22 mouse cellular contexts compared by ENCODE assay signal in genomic region chr10:122016631-122017030, GRCm38 (mm10). TPM values are rescaled to one million over a fixed set of nuclear protein-coding genes. Genes with fewer than 3 reads are reported as not detected.
DNase-seq lines count a peak whose midpoint lies in the region; ATAC-seq and TF ChIP-seq lines count a peak whose summit lies in the region.
"Had no signal": no experiment of that assay in that cellular context is flagged by ENCODE, and none has a peak within 500 bp of the region (broad histone marks: within the 10 kb centered on the region; RNA-seq: fewer than 3 reads in every experiment).

No protein-coding gene starts in this region.

- peak overlapping the region; percentile 40; the same call in 1 of the 2 replicates for H3K27ac ChIP-seq in hindbrain, embryonic 10.5 days
- no peak overlapping the region for H3K27ac ChIP-seq in hindbrain, embryonic 14.5 days
- H3K27ac ChIP-seq in lung, embryonic 15.5 days, result peak overlapping the region; percentile 40; the same call in 1 of the 2 replicates
- H3K27ac ChIP-seq in left cerebral cortex, adult 2 months, result no peak overlapping the region
- H3K27ac ChIP-seq: embryonic facial prominence, embryonic 12.5 days; limb, embryonic 13.5 days had no signal

- H3K9me3 ChIP-seq in hindbrain, embryonic 10.5 days, result no peaks in the 10 kb centered on the region
- no peaks in the 10 kb centered on the region for H3K9me3 ChIP-seq in hindbrain, embryonic 14.5 days (ENCODE audit: control insufficient read depth, low read length)
- H3K9me3 ChIP-seq in lung, embryonic 15.5 days, result no peaks in the 10 kb centered on the region
- H3K9me3 ChIP-seq: embryonic facial prominence, embryonic 12.5 days; limb, embryonic 13.5 days had no signal

- no peaks in the 10 kb centered on the region for H3K27me3 ChIP-seq in hindbrain, embryonic 10.5 days (ENCODE audit: insufficient read depth, poor library complexity, severe bottlenecking)
- H3K27me3 ChIP-seq in hindbrain, embryonic 14.5 days (ENCODE audit: control insufficient read depth, insufficient read depth, low read length), result no peaks in the 10 kb centered on the region
- no peaks in the 10 kb centered on the region for H3K27me3 ChIP-seq in lung, embryonic 15.5 days
- H3K27me3 ChIP-seq: embryonic facial prominence, embryonic 12.5 days; limb, embryonic 13.5 days had no signal

- H3K4me2 ChIP-seq in hindbrain, embryonic 14.5 days (replicated peaks), result no peak overlapping the region
- no peak overlapping the region for H3K4me2 ChIP-seq in lung, embryonic 15.5 days
- H3K4me2 ChIP-seq: embryonic facial prominence, embryonic 12.5 days; limb, embryonic 13.5 days had no signal

- ATAC-seq in hindbrain, embryonic 14.5 days (ENCODE audit: low FRiP score), result no peak
- ATAC-seq in lung, embryonic 15.5 days (ENCODE audit: borderline replicate concordance, extremely low read depth, low FRiP score, low TSS enrichment), result no peak
- ATAC-seq: activated CD4-positive, CD25-positive, alpha-beta regulatory T cell, adult 4 months; forebrain, embryonic 14.5 days; midbrain, embryonic 16.5 days had no signal

- H3K36me3 ChIP-seq in hindbrain, embryonic 10.5 days, result peaks cover 6% of the 10 kb centered on the region; the same call in 1 of the 2 replicates
- no peaks in the 10 kb centered on the region for H3K36me3 ChIP-seq in hindbrain, embryonic 14.5 days (replicated peaks; ENCODE audit: control insufficient read depth, insufficient read depth)
- H3K36me3 ChIP-seq in lung, embryonic 15.5 days, result no peaks in the 10 kb centered on the region
- H3K36me3 ChIP-seq: embryonic facial prominence, embryonic 12.5 days; limb, embryonic 13.5 days had no signal

- H3K4me3 ChIP-seq in hindbrain, embryonic 10.5 days, result no peak overlapping the region
- H3K4me3 ChIP-seq in hindbrain, embryonic 14.5 days (replicated peaks; ENCODE audit: low read length), result no peak overlapping the region
- H3K4me3 ChIP-seq in lung, embryonic 15.5 days, result no peak overlapping the region
- H3K4me3 ChIP-seq in left cerebral cortex, adult 2 months, result no peak overlapping the region
- H3K4me3 ChIP-seq: embryonic facial prominence, embryonic 12.5 days; erythroblast, embryonic 14.5 days; limb, embryonic 13.5 days; megakaryocyte, embryonic 14.5 days had no signal

- WGBS in hindbrain, embryonic 10.5 days, result 86% methylated on average over 3 of the region's 3 CpGs
- WGBS in hindbrain, embryonic 14.5 days, result 83% methylated on average over 3 of the region's 3 CpGs
- WGBS in lung, embryonic 15.5 days, result 70% methylated on average over 3 of the region's 3 CpGs

- H3K4me1 ChIP-seq in hindbrain, embryonic 10.5 days (replicated peaks), result peaks cover 34% of the 10 kb centered on the region
- H3K4me1 ChIP-seq in hindbrain, embryonic 14.5 days (replicated peaks; ENCODE audit: control insufficient read depth, insufficient read depth, low read length), result peaks cover 16% of the 10 kb centered on the region
- peaks cover 44% of the 10 kb centered on the region for H3K4me1 ChIP-seq in lung, embryonic 15.5 days
- H3K4me1 ChIP-seq: megakaryocyte, embryonic 14.5 days had no signal

- no peak for TF ChIP-seq CTCF in left cerebral cortex, adult 2 months (IDR thresholded peaks at IDR 0.05)

- intact Hi-C loops in left cerebral cortex, adult 2 months (cut with DNase I), result no loop called here

- peak; percentile 51 for DNase-seq in adrenal gland, adult 2 months
- no peak for DNase-seq in adrenal gland, adult 18-20 months (ENCODE audit: low spot score in 2 of 2)
- DNase-seq in hindbrain, embryonic 10.5 days (ENCODE audit: low spot score), result no peak
- DNase-seq in hindbrain, embryonic 14.5 days (ENCODE audit: low spot score), result no peak
- DNase-seq in lung, adult 18-20 months, result no peak
- DNase-seq in adrenal gland, postnatal 36 days, result peak; percentile 19 to 45
- DNase-seq in left cerebral cortex, adult 2 months (ENCODE audit: extremely low spot score in 1 of 2, low spot score in 2 of 2), result no peak
- DNase-seq: cerebellum, adult 9-11 months; gastrocnemius, postnatal 14 days; kidney, adult 8-10 months; kidney, postnatal 4 days; layer of hippocampus, adult 9-11 months; right cerebral cortex, postnatal 25 days; thymus, adult 2 months had no signal

- no peak overlapping the region for H3K9ac ChIP-seq in hindbrain, embryonic 14.5 days
- H3K9ac ChIP-seq in lung, embryonic 15.5 days, result no peak overlapping the region
- H3K9ac ChIP-seq: embryonic facial prominence, embryonic 12.5 days; limb, embryonic 13.5 days had no signal

RNA-seq across cellular contexts. Expression of gene Srgap1, which starts 30.5 kb away (rescaled TPM):
- total RNA-seq in adrenal gland, adult 2 months (2021), result 1 to 10 TPM; 1.2 to 2.4 TPM
- polyA plus RNA-seq in adrenal gland, adult 2 months (2012; rRNA removed), result 0.75 and 0.88 TPM in 2 replicates
- total RNA-seq in adrenal gland, adult 18-20 months (2021), result 1 to 10 TPM; 1.3 to 1.5 TPM
- 10.7 and 17.8 TPM in 2 replicates for polyA plus RNA-seq in hindbrain, embryonic 10.5 days (2016; fragmentation: Nextera tagmentation; extraction: Ambion mirVana)
- polyA plus RNA-seq in hindbrain, embryonic 14.5 days (2014; fragmentation: Nextera tagmentation; extraction: Ambion mirVana), result 28.2 and 34.6 TPM in 2 replicates
- polyA plus RNA-seq in lung, embryonic 15.5 days (2015; fragmentation: Nextera tagmentation; extraction: Ambion mirVana), result 9.7 and 10.7 TPM in 2 replicates
- total RNA-seq in adrenal gland, postnatal 36 days (2021), result 1 to 10 TPM; 1.9 to 3.5 TPM
- total RNA-seq in left cerebral cortex, adult 2 months (2021), result 10 to 100 TPM in 1 of 2 experiments, 1 to 10 TPM in 1; 7.6 to 11.7 TPM

Comparison
In these comparisons a context has a peak if more than half of its experiments do, and no peak if none do; other contexts are left out.
1. DNase-seq: peak in adrenal gland, adult 2 months (single experiment) and adrenal gland, postnatal 36 days (2 of 2); none in adrenal gland, adult 18-20 months (0 of 2), hindbrain, embryonic 10.5 days (single experiment), hindbrain, embryonic 14.5 days (single experiment), lung, adult 18-20 months (0 of 2) and left cerebral cortex, adult 2 months (0 of 2).
2. H3K27ac ChIP-seq: peak in hindbrain, embryonic 10.5 days (single experiment) and lung, embryonic 15.5 days (single experiment); none in hindbrain, embryonic 14.5 days (single experiment) and left cerebral cortex, adult 2 months (single experiment).